Comparison of ENCODE assay signal across 8 mouse cellular contexts in genomic region chr15:84662952-84663684, GRCm38 (mm10). TPM values are rescaled to one million over a fixed set of nuclear protein-coding genes. Genes with fewer than 3 reads are reported as not detected.
DNase-seq lines count a peak whose midpoint lies in the region; ATAC-seq and TF ChIP-seq lines count a peak whose summit lies in the region.

No protein-coding gene starts in this region.

- H3K9ac ChIP-seq in ES-Bruce4 (ENCODE audit: low read depth, poor library complexity, severe bottlenecking), result peak overlapping the region; percentile 49; the same call in 1 of the 2 replicates

- no peaks in the 10 kb centered on the region for H3K9me3 ChIP-seq in ES-Bruce4 (replicated peaks; ENCODE audit: control insufficient read depth, insufficient read depth, low read length, poor library complexity, severe bottlenecking)
- H3K9me3 ChIP-seq in forebrain, embryonic 10.5 days, result no peaks in the 10 kb centered on the region

- H3K36me3 ChIP-seq in ES-Bruce4 (ENCODE audit: control insufficient read depth, insufficient read depth, low read length, poor library complexity, severe bottlenecking), result no peaks in the 10 kb centered on the region
- H3K36me3 ChIP-seq in forebrain, embryonic 10.5 days (replicated peaks), result no peaks in the 10 kb centered on the region

- H3K4me1 ChIP-seq in ES-Bruce4 (ENCODE audit: control insufficient read depth, insufficient read depth, low read length), result peaks cover 9% of the 10 kb centered on the region
- H3K4me1 ChIP-seq in forebrain, embryonic 10.5 days, result peaks cover 36% of the 10 kb centered on the region

- peak; percentile 57 to 70 for DNase-seq in adrenal gland, adult 18-20 months (ENCODE audit: low spot score in 2 of 2)
- DNase-seq in forebrain, embryonic 10.5 days (ENCODE audit: extremely low spot score, low spot score), result peak; percentile 79
- peak; percentile 77 to 79 for DNase-seq in heart, postnatal 14 days
- peak; percentile 53 to 68 for DNase-seq in layer of hippocampus, postnatal 36 days
- peak; percentile 65 for DNase-seq in right cerebral cortex, postnatal 14 days
- DNase-seq in urinary bladder, postnatal 4 days (ENCODE audit: low spot score in 2 of 2), result peak; percentile 79 to 85

- WGBS in forebrain, embryonic 10.5 days, result under 1% methylated on average over 56 of the region's 56 CpGs

- H3K27me3 ChIP-seq in ES-Bruce4 (ENCODE audit: control insufficient read depth, insufficient read depth, low read length, poor library complexity, severe bottlenecking), result no peaks in the 10 kb centered on the region
- H3K27me3 ChIP-seq in forebrain, embryonic 10.5 days (ENCODE audit: poor library complexity, severe bottlenecking), result peaks cover 59% of the 10 kb centered on the region

- TF ChIP-seq EP300 in ES-Bruce4 (IDR thresholded peaks at IDR 0.05; ENCODE audit: insufficient read depth, low read depth, low read length), result no peak

- TF ChIP-seq POLR2A in ES-Bruce4 (IDR thresholded peaks at IDR 0.05; ENCODE audit: insufficient read depth, low read length), result no peak

- intact Hi-C loops in heart, postnatal 14 days (cut with DNase I), result no loop called here

- peak overlapping the region; percentile 67 for H3K4me3 ChIP-seq in ES-Bruce4 (ENCODE audit: low read depth, low read length)
- peak overlapping the region; percentile 64 for H3K4me3 ChIP-seq in forebrain, embryonic 10.5 days

- no peak for TF ChIP-seq CTCF in ES-Bruce4 (IDR thresholded peaks at IDR 0.05; ENCODE audit: low read depth, low read length)

- peak; percentile 75 for ATAC-seq in megakaryocyte, adult 5-6 weeks (ENCODE audit: poor library complexity, severe bottlenecking)

- H3K27ac ChIP-seq in ES-Bruce4 (ENCODE audit: insufficient read depth, low read length), result no peak overlapping the region
- peak overlapping the region; percentile 76 for H3K27ac ChIP-seq in forebrain, embryonic 10.5 days

RNA-seq across cellular contexts. Expression of gene Prr5, which starts 6.3 kb away (rescaled TPM):
- polyA plus RNA-seq in ES-Bruce4 (2011; ENCODE audit: insufficient read depth, insufficient read length, low read depth, missing spikeins), result 17.3 and 18.9 TPM in 2 replicates
- total RNA-seq in adrenal gland, adult 18-20 months (2021), result 10 to 100 TPM in 1 of 2 experiments, 1 to 10 TPM in 1; 5.5 to 11.0 TPM
- polyA plus RNA-seq in forebrain, embryonic 10.5 days (2016; fragmentation: Nextera tagmentation; extraction: Ambion mirVana), result 14.1 and 14.3 TPM in 2 replicates
- total RNA-seq in heart, postnatal 14 days (2021), result 1 to 10 TPM; 5.6 to 8.3 TPM
- total RNA-seq in layer of hippocampus, postnatal 36 days (2021), result 10 to 100 TPM; 10.6 to 17.3 TPM
- total RNA-seq in megakaryocyte, adult 5-6 weeks (2015), result 5.6 and 6.4 TPM in 2 replicates
- total RNA-seq in megakaryocyte, adult 5-6 weeks (2017), result 4.4 and 5.4 TPM in 2 replicates

RNA-seq across cellular contexts. Expression of gene Arhgap8, which starts 56.7 kb away (rescaled TPM):
- 41.1 and 43.9 TPM in 2 replicates for polyA plus RNA-seq in ES-Bruce4 (2011; ENCODE audit: insufficient read depth, insufficient read length, low read depth, missing spikeins)
- total RNA-seq in adrenal gland, adult 18-20 months (2021), result 1 to 10 TPM in 1 of 2 experiments, under 1 TPM in 1; 0.53 to 1.3 TPM
- 2.1 and 2.2 TPM in 2 replicates for polyA plus RNA-seq in forebrain, embryonic 10.5 days (2016; fragmentation: Nextera tagmentation; extraction: Ambion mirVana)
- total RNA-seq in heart, postnatal 14 days (2021), result 1 to 10 TPM in 1 of 2 experiments, under 1 TPM in 1; 0.86 to 2.6 TPM
- total RNA-seq in layer of hippocampus, postnatal 36 days (2021), result under 1 TPM in 1 of 2 experiments, not detected in 1; 0.42 TPM
- total RNA-seq in megakaryocyte, adult 5-6 weeks (2015), result not detected in 2 replicates
- not detected in 2 replicates for total RNA-seq in megakaryocyte, adult 5-6 weeks (2017)
